Mouse (Mus musculus): ENCODE results near the gene Gm13889.
A peak's percentile ranks its signal among the peaks of the same experiment; 100 is the strongest.

Gm13889 gene

DNA sequence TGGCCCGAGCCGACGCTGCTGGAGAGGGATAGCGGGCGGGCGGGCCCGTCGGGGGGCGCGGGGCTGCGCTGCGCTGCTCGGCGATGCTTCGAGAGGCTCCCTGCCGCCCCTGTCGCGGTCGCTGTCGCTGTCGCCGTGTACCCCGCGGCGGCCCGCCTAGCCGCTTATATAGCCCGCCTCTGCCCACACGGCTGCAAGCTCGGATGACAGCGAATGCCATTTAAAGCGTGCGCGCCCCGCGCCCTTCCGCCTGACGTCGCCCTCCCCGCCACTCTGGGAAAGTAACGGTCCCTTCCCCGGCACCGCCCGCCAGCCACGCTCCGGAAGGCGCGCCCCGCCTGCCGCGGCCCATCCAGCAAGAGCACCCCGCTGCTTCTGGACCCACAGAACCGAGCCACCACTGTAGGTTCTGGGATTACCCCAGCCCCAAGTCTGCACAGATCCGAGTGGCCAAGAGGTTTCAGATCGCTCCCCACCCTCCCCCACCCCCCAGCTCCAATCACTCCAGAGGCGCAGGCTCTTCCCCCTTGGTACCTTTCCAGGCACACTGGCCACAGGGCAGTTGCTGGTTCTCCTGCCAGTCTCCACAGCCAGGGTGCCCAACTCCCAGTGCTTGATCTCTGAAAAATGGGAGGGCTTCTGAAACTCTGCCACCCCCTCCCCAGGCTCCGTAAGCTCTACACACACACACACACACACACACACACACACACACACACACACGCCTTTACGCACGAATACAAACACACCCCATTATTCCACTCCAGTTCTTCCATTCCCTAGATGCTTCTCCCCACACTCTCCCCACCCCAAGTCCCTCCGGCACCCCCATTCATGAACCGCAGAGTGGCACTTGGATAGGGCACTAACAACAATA lies at the start of gene Gm13889:
Gene Gm13889 (minus strand): TSS at position 294 of the 877 bp plus-strand sequence.
- DNase-seq (ENCODE audit: low read depth, low spot score), result no peak

DNA sequence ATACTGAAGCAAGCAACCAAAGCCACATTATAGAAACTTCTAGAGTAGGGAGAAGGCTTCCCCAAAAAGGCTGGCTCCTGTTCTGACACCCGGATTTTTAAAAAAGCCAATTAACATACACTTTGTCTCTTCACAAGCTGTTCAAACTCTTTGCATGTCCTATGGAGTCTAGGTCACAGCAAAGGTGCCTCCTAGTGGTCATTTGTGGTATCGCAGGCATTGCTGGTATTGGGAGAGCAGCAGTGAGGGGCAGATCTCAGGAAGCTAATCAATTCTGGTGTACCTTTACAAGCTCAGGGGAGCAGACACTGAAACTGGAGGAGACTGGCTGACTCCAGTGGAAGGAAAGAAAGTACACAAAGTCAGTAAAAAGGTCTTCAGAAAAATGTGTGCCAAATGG lies 45.3 kb upstream of the Gm13889 start:
- peak; percentile 87 for DNase-seq (ENCODE audit: low read depth, low spot score)

GRCm38 (mm10) chr2:94001918-94002317 lies 44.9 kb upstream of the Gm13889 start:
- DNase-seq (ENCODE audit: low read depth, low spot score), result no peak

DNA sequence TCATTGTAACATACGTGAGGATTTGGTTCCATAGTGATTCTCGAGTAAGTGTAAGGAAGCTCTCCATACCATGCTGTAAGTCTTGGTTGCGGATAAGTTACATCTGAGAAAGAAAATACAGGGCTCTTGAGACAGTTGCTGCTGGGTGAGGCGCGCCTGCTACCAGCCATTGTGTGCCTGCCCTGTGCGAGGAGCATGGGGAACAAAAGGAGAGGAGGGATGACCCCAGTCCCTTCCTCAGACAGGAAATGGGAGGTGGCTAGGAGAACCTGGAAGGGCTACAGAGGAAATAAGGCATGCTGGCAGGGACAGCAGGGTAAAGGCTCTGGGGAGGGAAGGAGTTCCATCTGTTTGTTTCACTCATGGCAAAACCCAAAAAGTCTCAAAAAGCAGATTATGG lies 44.4 kb upstream of the Gm13889 start:
- DNase-seq (ENCODE audit: low read depth, low spot score), result peak; percentile 48

DNA sequence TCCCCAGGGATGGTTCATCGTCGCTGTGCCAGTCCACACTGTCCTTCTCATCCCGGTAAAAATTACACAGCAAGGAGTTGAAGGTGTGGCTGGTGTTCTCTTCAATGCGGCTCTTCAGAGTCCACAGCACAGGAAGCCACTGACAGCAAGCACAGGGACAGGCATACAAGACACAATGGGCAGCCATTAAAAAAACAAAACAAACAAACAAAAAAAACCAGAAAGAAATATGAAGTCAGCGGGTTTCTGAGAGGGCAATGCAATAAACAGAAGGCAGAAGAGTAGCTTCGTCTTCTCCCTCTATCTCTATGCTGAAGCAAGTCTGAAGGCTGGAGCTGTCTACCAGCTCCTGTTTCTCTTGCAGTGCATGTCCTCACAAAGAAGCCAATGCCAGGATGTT lies 39.3 kb upstream of the Gm13889 start, which contains the start of gene Gm27027:
Gene Gm27027 (minus strand): TSS at position 101 of the 400 bp plus-strand sequence.
- no peak for DNase-seq (ENCODE audit: low read depth, low spot score)

GRCm38 (mm10) chr2:93992810-93993209 lies 35.8 kb upstream of the Gm13889 start:
- no peak for DNase-seq (ENCODE audit: low read depth, low spot score)

DNA sequence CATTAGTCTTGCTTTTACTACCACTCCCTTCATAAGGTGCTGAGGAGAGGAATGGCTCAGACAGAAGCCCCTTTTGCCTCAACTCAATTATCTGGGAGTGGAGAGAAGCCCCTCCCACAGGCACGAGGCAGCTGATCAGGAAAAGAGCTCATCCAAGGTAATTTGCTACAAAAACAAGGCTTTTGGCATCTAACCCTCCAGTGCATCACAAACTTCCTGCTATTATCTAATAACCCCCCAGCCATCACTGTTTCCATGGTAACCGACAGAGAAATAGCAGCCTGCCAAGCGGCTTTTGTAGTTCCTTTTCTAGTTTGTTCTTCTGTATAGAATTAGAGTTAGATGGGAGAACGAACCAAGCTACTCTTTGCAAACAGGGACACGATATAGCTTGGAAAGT lies 35.3 kb upstream of the Gm13889 start:
- DNase-seq (ENCODE audit: low read depth, low spot score), result no peak

GRCm38 (mm10) chr2:93991336-93991735 lies 34.3 kb upstream of the Gm13889 start:
- DNase-seq (ENCODE audit: low read depth, low spot score), result no peak

DNA sequence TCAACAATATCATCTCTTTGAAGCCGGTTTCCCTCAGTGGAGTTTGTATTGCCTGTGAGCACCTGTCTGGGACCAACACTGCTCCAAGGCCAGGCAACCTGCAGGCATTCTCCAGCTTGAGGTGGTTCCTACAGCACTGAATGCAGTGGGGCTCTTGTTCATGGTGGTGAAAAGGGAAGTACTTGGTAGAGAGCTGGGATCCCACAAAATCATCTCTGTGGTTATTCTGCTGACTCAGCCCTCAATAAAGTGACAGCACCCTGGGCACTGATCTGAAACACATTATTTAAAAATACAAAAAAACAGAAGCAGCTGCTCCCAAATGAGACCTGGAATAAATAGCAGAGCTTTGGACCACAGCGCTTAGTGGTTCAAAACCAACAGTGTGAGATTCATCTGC lies 31.4 kb upstream of the Gm13889 start:
- DNase-seq (ENCODE audit: low read depth, low spot score), result no peak

DNA sequence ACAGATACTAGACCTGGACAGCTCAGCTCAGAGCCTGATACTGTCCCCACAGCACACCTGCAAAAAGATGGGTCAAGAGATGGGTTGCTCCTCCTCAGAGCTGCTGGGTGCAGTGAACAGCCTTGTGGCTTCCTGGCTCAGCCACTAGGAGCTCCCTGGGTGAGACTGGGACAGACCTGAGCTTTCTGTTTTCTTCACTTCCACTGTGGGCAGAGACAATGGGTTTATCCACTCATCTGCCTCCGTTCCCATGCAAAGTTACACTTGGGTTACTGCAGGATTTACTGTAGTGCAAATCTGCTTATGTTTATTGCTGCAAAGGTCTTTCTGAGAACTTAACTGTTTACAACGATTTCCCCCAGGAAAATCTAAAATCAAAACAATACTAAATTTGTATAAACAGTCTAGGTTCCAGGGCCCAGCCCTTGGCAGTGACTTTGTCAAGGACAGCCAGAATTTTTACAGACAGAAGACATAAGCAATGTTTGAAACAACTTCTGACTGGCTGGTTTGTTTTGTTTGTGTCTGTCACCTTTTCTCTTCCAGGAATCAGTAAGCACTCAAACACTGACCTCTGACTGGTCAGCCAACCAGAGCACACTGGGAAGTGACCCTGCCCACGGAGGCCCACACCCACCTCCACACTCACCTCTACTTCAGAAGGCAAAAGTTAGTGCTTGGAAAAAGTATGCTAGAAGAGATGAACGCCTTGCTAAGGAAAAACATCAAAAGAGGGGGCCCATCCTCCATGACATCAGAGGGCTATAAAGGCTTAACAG lies 25.6 kb upstream of the Gm13889 start:
- no peak for DNase-seq (ENCODE audit: low read depth, low spot score)

DNA sequence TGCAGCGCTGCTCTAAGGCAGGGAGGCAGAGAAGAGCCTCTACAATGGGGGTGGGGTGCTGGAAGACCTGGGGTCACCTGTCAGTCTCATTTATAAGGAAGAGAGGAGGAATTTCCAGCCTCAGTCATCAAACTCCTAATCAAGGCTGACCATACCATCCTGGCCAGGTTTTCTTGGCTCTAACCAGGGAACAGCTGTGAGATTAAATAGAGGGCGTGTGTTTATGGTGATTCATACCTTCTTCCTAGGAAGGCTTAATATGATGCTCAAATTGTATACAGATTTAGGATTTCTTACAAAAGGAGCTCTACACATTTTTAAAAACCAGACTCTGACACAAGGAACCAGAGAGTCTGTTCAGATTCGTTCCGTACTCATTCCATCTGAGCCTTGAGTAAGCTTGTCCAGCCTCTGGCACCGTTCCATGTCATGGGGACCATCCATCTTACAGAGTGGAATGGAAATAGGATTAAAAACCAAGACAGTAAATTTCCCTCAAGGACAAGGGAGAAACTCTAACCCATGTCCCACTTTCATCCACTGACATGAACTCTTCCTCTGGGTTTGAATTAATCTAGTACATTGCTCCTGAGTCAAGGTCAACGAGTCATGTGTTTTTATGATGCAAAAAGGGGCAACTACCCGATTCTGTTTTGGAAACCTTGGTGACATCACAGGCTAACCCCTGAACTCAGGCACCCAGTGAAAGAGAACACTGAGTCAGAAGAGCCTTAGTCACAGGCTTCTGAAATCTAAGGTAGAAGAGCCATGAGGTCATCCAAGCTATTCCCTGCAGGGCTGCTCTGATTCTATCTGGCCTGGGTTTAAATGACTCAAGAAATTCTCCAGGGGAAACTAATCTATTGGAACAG lies 22.5 kb upstream of the Gm13889 start:
- no peak for DNase-seq (ENCODE audit: low read depth, low spot score)

DNA sequence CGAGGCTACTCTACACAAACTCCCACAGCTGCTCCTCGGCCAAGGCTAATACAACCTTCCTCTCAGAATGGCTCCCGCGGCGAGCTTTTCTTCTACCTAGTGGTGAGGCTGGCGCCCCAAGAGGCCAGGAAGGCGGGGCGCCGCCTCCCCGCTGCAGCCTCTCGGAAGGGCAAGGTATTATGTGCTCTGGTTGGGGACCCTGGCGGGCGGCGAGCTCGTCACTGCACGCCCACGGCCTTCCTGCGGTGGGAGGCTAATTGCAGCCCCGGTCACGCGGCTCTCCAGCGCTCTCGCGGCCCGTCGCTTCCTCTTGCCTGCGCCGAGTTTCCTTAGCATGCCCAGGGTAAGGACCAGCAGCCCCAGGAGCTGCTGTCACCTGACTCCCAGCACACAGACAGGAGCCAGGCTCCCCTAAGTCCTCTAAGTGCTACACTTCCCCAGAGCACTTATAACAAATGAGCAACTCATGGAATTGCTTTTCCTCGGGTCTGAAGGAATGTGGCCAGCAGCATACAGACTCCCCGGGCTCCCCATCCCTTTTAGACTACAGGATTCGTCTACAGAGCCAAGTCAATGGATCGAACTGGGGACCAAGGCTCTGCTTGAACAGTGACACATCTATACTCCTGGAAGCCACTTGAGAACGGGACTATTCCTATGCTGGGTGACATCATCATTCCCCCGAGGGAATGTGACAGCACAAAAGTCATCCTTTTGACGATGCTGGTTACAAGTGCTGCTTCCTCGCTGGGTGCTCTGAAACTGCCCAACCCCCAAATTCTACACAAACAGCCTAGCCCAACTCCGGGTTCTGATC lies 19.6 kb upstream of the Gm13889 start:
- peak; percentile 48 for DNase-seq (ENCODE audit: low read depth, low spot score)

GRCm38 (mm10) chr2:93975526-93976435 lies 18.8 kb upstream of the Gm13889 start:
- peak; percentile 10 for DNase-seq (ENCODE audit: low read depth, low spot score)

GRCm38 (mm10) chr2:93975041-93975440 lies 18.0 kb upstream of the Gm13889 start:
- DNase-seq (ENCODE audit: low read depth, low spot score), result no peak

- no peak for DNase-seq (ENCODE audit: low read depth, low spot score)
Observed at GRCm38 (mm10) chr2:93971647-93972046, 14.6 kb upstream of the Gm13889 start.

DNA sequence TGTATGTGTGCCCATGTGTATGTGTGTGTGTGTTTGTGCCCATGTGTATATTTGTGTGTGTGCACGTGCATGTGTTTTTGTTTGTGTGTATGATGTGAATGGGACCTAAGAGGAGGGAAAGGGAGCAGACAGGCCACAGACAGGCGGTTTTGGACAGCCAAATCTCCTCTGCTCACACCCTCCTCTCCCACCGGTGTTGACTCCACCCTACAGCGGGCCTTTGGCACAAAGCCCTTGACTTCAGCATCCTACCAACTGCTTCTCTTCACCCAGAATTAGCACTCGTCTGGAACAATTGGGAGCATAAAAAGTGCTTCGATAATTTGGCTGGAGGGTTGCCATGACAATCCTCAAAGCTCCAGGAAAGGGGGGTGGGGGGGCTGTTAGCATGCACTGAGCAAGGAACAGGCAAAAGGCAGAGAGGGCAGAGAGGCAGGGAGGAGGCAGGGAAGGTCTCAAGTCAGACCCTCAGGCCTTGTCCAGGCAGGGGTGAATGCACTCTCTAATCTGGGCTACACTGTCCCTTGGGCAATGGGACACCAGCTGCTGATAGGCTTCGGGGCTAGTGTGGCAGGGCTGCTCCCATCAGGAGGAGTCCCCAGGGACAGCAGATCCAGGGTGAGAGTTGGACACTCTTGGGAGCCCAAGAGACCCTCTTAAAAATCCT lies 7.6 kb upstream of the Gm13889 start:
- no peak for DNase-seq (ENCODE audit: low read depth, low spot score)

DNA sequence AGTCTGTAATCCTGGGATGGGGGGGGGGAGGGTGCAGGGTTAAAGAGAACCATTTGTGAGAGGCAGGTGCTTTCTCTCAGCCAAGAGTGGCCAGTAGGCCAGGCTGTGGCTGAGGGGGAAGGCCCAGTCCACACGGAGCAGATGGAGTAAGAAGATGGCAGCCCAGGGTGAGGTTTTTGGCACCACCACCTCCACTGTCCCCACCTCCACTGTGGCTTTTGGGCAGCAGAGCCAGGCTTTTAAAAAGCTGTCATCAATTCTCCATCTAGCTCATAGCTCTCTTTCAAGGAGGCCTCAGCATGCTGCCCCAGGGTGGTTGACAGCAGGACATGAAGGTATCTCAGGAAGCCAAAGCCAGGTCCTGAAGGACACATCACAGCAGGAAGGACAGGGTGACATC lies 6.8 kb upstream of the Gm13889 start:
- DNase-seq (ENCODE audit: low read depth, low spot score), result no peak

DNA sequence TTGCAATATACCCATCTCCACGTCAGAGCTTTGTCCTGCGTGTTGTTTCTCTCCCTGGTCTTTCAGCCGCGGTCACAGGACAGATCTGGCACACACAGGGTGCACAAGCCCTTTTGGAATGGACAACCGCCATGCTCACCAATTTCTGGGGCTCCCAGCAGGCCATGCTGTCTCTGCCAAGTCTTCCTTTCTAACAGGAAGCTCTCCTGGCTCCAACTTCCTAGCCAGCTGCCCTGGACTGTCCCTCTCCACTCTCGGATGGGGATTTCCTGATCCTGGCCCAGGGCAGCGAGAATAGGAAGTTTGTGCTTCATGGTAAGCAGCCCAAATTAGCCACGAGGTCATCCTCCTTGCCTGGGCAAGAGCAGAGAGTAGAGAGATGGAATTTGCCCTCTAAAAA lies 4.7 kb upstream of the Gm13889 start:
- DNase-seq (ENCODE audit: low read depth, low spot score), result no peak

GRCm38 (mm10) chr2:93959346-93959745 lies 2.3 kb upstream of the Gm13889 start:
- no peak for DNase-seq (ENCODE audit: low read depth, low spot score)
